Mouse (Mus musculus): ENCODE data around the gene Syn3. TPM values are rescaled to one million over a fixed set of nuclear protein-coding genes. Genes with fewer than 3 reads are reported as not detected.

Gene Syn3
- polyA plus RNA-seq, 1 experiment from 2014 or later: 2.1 TPM

- Histone ChIP-seq H3K27me3 (replicated peaks) (no peaks in the 10 kb centered on the region), H3K4me2 (replicated peaks) (no peak overlapping the region), H3K4me3 (replicated peaks) (no peak overlapping the region), H3K36me3 (no peaks in the 10 kb centered on the region), H3K9ac (no peak overlapping the region), H3K4me1 (replicated peaks) (no peaks in the 10 kb centered on the region), H3K9me3 (no peaks in the 10 kb centered on the region), H3K27ac (no peak overlapping the region)
- WGBS: 55% methylated on average over 4 of the region's 4 CpGs
- ATAC-seq: no peak
These were observed 304.7 kb downstream of the Syn3 start for GRCm38 (mm10) chr10:86193863-86194434.

GRCm38 (mm10) chr10:86188614-86189013 is 310.1 kb downstream of the Syn3 start:
- no peaks in the 10 kb centered on the region for H3K27me3 ChIP-seq (replicated peaks)
- H3K4me2 ChIP-seq (replicated peaks): no peak overlapping the region
- no peak overlapping the region for H3K9ac ChIP-seq
- ATAC-seq: no peak
- no peaks in the 10 kb centered on the region for H3K4me1 ChIP-seq (replicated peaks)
- no peaks in the 10 kb centered on the region for H3K9me3 ChIP-seq
- 78% methylated on average over 4 of the region's 4 CpGs for WGBS
- no peak overlapping the region for H3K4me3 ChIP-seq (replicated peaks)
- H3K27ac ChIP-seq: no peak overlapping the region
- H3K36me3 ChIP-seq: no peaks in the 10 kb centered on the region

- no peak overlapping the region for H3K4me2 ChIP-seq (replicated peaks)
- no peaks in the 10 kb centered on the region for H3K27me3 ChIP-seq (replicated peaks)
- no peak for ATAC-seq
- no peak overlapping the region for H3K27ac ChIP-seq
- no peaks in the 10 kb centered on the region for H3K9me3 ChIP-seq
- H3K4me1 ChIP-seq (replicated peaks): no peaks in the 10 kb centered on the region
- 82% methylated on average over 5 of the region's 5 CpGs for WGBS
- H3K4me3 ChIP-seq (replicated peaks): no peak overlapping the region
- no peak overlapping the region for H3K9ac ChIP-seq
- H3K36me3 ChIP-seq: no peaks in the 10 kb centered on the region
These were observed 310.8 kb downstream of the Syn3 start for GRCm38 (mm10) chr10:86187881-86188280.

GRCm38 (mm10) chr10:86183148-86183885 is 315.4 kb downstream of the Syn3 start:
- Histone ChIP-seq H3K4me3 (replicated peaks) (no peak overlapping the region), H3K36me3 (no peaks in the 10 kb centered on the region), H3K27me3 (replicated peaks) (no peaks in the 10 kb centered on the region), H3K9ac (no peak overlapping the region), H3K9me3 (no peaks in the 10 kb centered on the region), H3K4me2 (replicated peaks) (no peak overlapping the region), H3K4me1 (replicated peaks) (no peaks in the 10 kb centered on the region), H3K27ac (no peak overlapping the region)
- ATAC-seq: no peak
- WGBS: 67% methylated on average over 8 of the region's 8 CpGs

- H3K9me3 ChIP-seq: no peaks in the 10 kb centered on the region
- peak; percentile 39; the same call in 1 of the 2 replicates for ATAC-seq
- H3K4me2 ChIP-seq (replicated peaks): no peak overlapping the region
- H3K27ac ChIP-seq: no peak overlapping the region
- no peaks in the 10 kb centered on the region for H3K36me3 ChIP-seq
- no peak overlapping the region for H3K4me3 ChIP-seq (replicated peaks)
- no peak overlapping the region for H3K9ac ChIP-seq
- no peaks in the 10 kb centered on the region for H3K4me1 ChIP-seq (replicated peaks)
- no peaks in the 10 kb centered on the region for H3K27me3 ChIP-seq (replicated peaks)
- WGBS: 51% methylated on average over 3 of the region's 3 CpGs
These were observed 316.4 kb downstream of the Syn3 start for GRCm38 (mm10) chr10:86182183-86182805.

GRCm38 (mm10) chr10:86176411-86176810 is 322.3 kb downstream of the Syn3 start:
- Histone ChIP-seq H3K4me1 (replicated peaks) (no peaks in the 10 kb centered on the region), H3K27me3 (replicated peaks) (no peaks in the 10 kb centered on the region), H3K4me3 (replicated peaks) (no peak overlapping the region), H3K9ac (no peak overlapping the region), H3K27ac (no peak overlapping the region), H3K4me2 (replicated peaks) (no peak overlapping the region), H3K9me3 (no peaks in the 10 kb centered on the region), H3K36me3 (no peaks in the 10 kb centered on the region)
- 88% methylated on average over 2 of the region's 2 CpGs for WGBS
- ATAC-seq: no peak

- Histone ChIP-seq H3K36me3 (no peaks in the 10 kb centered on the region), H3K4me3 (replicated peaks) (no peak overlapping the region), H3K4me1 (replicated peaks) (no peaks in the 10 kb centered on the region), H3K27ac (no peak overlapping the region), H3K9me3 (no peaks in the 10 kb centered on the region), H3K27me3 (replicated peaks) (no peaks in the 10 kb centered on the region), H3K4me2 (replicated peaks) (no peak overlapping the region), H3K9ac (no peak overlapping the region)
- ATAC-seq: no peak
- 74% methylated on average over 6 of the region's 6 CpGs for WGBS
These were observed 324.7 kb downstream of the Syn3 start for GRCm38 (mm10) chr10:86174017-86174416.

- H3K9me3 ChIP-seq: no peaks in the 10 kb centered on the region
- H3K36me3 ChIP-seq: no peaks in the 10 kb centered on the region
- ATAC-seq: no peak
- H3K4me1 ChIP-seq (replicated peaks): no peaks in the 10 kb centered on the region
- H3K4me2 ChIP-seq (replicated peaks): no peak overlapping the region
- no peaks in the 10 kb centered on the region for H3K27me3 ChIP-seq (replicated peaks)
- H3K9ac ChIP-seq: no peak overlapping the region
- WGBS: 87% methylated on average over 4 of the region's 4 CpGs
- H3K27ac ChIP-seq: no peak overlapping the region
- H3K4me3 ChIP-seq (replicated peaks): no peak overlapping the region
These were observed 325.4 kb downstream of the Syn3 start for GRCm38 (mm10) chr10:86173284-86173683.

GRCm38 (mm10) chr10:86171246-86171645 is 327.4 kb downstream of the Syn3 start:
- Histone ChIP-seq H3K4me3 (replicated peaks) (no peak overlapping the region), H3K4me2 (replicated peaks) (no peak overlapping the region), H3K36me3 (no peaks in the 10 kb centered on the region), H3K9ac (no peak overlapping the region), H3K27ac (no peak overlapping the region), H3K9me3 (no peaks in the 10 kb centered on the region), H3K27me3 (replicated peaks) (no peaks in the 10 kb centered on the region), H3K4me1 (replicated peaks) (peaks cover 4% of the 10 kb centered on the region)
- no peak for ATAC-seq
- 93% methylated on average over 1 of the region's 1 CpGs for WGBS

GRCm38 (mm10) chr10:86168084-86168483 is 330.6 kb downstream of the Syn3 start:
- no peak overlapping the region for H3K4me3 ChIP-seq (replicated peaks)
- H3K9ac ChIP-seq: no peak overlapping the region
- H3K4me2 ChIP-seq (replicated peaks): no peak overlapping the region
- no peaks in the 10 kb centered on the region for H3K27me3 ChIP-seq (replicated peaks)
- no peak overlapping the region for H3K27ac ChIP-seq
- peaks cover 4% of the 10 kb centered on the region for H3K4me1 ChIP-seq (replicated peaks)
- no peak for ATAC-seq
- H3K9me3 ChIP-seq: no peaks in the 10 kb centered on the region
- no peaks in the 10 kb centered on the region for H3K36me3 ChIP-seq
- WGBS: 75% methylated on average over 2 of the region's 2 CpGs

- H3K4me3 ChIP-seq (replicated peaks): no peak overlapping the region
- no peak overlapping the region for H3K9ac ChIP-seq
These were observed 331.8 kb downstream of the Syn3 start for GRCm38 (mm10) chr10:86166854-86167268.

GRCm38 (mm10) chr10:86164098-86164497 is 334.6 kb downstream of the Syn3 start:
- Histone ChIP-seq H3K27ac (no peak overlapping the region), H3K4me2 (replicated peaks) (no peak overlapping the region), H3K4me1 (replicated peaks) (peaks cover 4% of the 10 kb centered on the region), H3K27me3 (replicated peaks) (no peaks in the 10 kb centered on the region), H3K9ac (no peak overlapping the region), H3K4me3 (replicated peaks) (no peak overlapping the region), H3K36me3 (no peaks in the 10 kb centered on the region), H3K9me3 (no peaks in the 10 kb centered on the region)
- no peak for ATAC-seq
- 61% methylated on average over 3 of the region's 3 CpGs for WGBS

More at GRCm38 (mm10) chr10:86166854-86167268, 331.8 kb downstream of the Syn3 start:
- Histone ChIP-seq H3K4me1 (replicated peaks) (peaks cover 4% of the 10 kb centered on the region), H3K27ac (peak overlapping the region; percentile 7; the same call in 1 of the 2 replicates), H3K27me3 (replicated peaks) (no peaks in the 10 kb centered on the region), H3K36me3 (no peaks in the 10 kb centered on the region), H3K9me3 (no peaks in the 10 kb centered on the region), H3K4me2 (replicated peaks) (no peak overlapping the region)
- no peak; the same call in 1 of the 2 replicates for ATAC-seq
- WGBS: 16% methylated on average over 4 of the region's 4 CpGs
